Mouse (Mus musculus) spleen, adult 2 months (tissue): ENCODE data around the gene Uhrf1bp1. TPM values are rescaled to one million over a fixed set of nuclear protein-coding genes. Genes with fewer than 3 reads are reported as not detected.

Source experiments
- DNase-seq, 2 experiments: peaks; one replicate each; pipeline versions ENCODE4 v3.0.0 to v3.0.0-alpha.2; 2012 to 2021; ENCODE audit warnings: low spot score in 2 of 2, low read depth in 1 of 2
- H3K27ac ChIP-seq: fragments of 200-500 bp; 2 replicates; pipeline ENCODE4 v1.5.1; 2012; ENCODE audit warnings: low read length, inconsistent platforms; ENCODE audit not compliant: insufficient read depth
- H3K27me3 ChIP-seq: fragments of 200-500 bp; 2 replicates; pipeline ENCODE4 v1.6.1; 2012; ENCODE audit warnings: mild to moderate bottlenecking, moderate library complexity, low read length, inconsistent platforms; ENCODE audit not compliant: control insufficient read depth, insufficient read depth
- H3K36me3 ChIP-seq: fragments of 200-500 bp; 2 replicates; pipeline ENCODE4 v1.6.1; 2012; ENCODE audit warnings: mild to moderate bottlenecking, low read length, inconsistent platforms; ENCODE audit not compliant: control insufficient read depth, insufficient read depth
- H3K4me1 ChIP-seq: fragments of 200-500 bp; 2 replicates; pipeline ENCODE4 v1.6.1; 2011; ENCODE audit warnings: inconsistent platforms; ENCODE audit not compliant: control insufficient read depth, insufficient read depth, insufficient read length
- H3K4me3 ChIP-seq: fragments of 200-500 bp; 2 replicates; pipeline ENCODE4 v1.5.1; 2011; ENCODE audit warnings: mild to moderate bottlenecking, inconsistent platforms; ENCODE audit not compliant: insufficient read depth, insufficient read length; ENCODE audit errors: extremely low read depth
- CTCF ChIP-seq: fragments of 200-500 bp; IDR thresholded peaks from 2 replicates; pipeline ENCODE4 v1.5.1; 2011; ENCODE audit warnings: mild to moderate bottlenecking, inconsistent platforms; ENCODE audit not compliant: insufficient read depth, insufficient read length, insufficient replicate concordance; ENCODE audit errors: extremely low read depth
- POLR2A ChIP-seq: fragments of 200-500 bp; IDR thresholded peaks from 2 replicates; pipeline ENCODE4 v1.6.1; 2011; ENCODE audit warnings: low read depth, low read length, inconsistent platforms
- WGBS: fragments of 180-500 bp; shearing (Covaris S2); methylation state at CpG from one replicate; pipeline ENCODE4 v1.1.7; 2018; 5-methylcytosine and 5-hydroxymethylcytosine counted together
- polyA plus RNA-seq: library from polyadenylated mRNA; depleted of rRNA; stranded (reverse); fragments of >200 nt; gene quantifications from 2 replicates; pipeline ENCODE4 v1.2.3, GENCODE M21; 2012

Uhrf1bp1 gene
- polyA plus RNA-seq, 1 experiment, result 2.5 TPM

DNA sequence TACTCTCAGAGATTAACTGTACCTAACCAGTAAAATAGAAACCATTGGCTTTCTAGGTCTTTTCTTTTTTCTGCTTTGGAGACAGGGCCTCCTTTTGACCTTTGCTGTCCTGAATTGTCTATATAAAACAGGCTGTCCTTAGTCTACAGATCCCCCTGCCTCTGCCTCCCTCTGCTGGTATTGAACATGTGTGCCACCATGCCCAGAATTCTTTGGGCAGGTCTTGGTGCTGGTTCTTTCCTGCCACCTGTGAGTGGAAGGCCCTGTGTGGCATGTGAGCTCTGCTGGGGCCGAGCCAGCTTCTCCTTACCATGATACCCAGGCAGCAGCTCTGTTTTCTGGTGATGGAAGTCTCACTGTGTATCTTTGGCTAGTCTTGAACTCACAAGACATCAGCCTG, 7.9 kb upstream of the Uhrf1bp1 start:
- no peak overlapping the region for H3K4me3 ChIP-seq
- DNase-seq, result no peak
- WGBS, result 92% methylated on average over 1 of the region's 1 CpGs
- H3K36me3 ChIP-seq, result peaks cover 35% of the 10 kb centered on the region
- H3K27me3 ChIP-seq, result no peaks in the 10 kb centered on the region
- no peaks in the 10 kb centered on the region for H3K4me1 ChIP-seq
- TF ChIP-seq POLR2A (no peak), CTCF (no peak)
- no peak overlapping the region for H3K27ac ChIP-seq

- Histone ChIP-seq H3K4me3 (no peak overlapping the region), H3K27ac (no peak overlapping the region), H3K27me3 (no peaks in the 10 kb centered on the region), H3K36me3 (peaks cover 24% of the 10 kb centered on the region), H3K4me1 (no peaks in the 10 kb centered on the region)
- DNase-seq, result no peak
- 30% methylated on average over 3 of the region's 3 CpGs for WGBS
- TF ChIP-seq CTCF (no peak), POLR2A (no peak)
Observed at GRCm38 (mm10) chr17:27851076-27851475, 5.2 kb upstream of the Uhrf1bp1 start.

DNA sequence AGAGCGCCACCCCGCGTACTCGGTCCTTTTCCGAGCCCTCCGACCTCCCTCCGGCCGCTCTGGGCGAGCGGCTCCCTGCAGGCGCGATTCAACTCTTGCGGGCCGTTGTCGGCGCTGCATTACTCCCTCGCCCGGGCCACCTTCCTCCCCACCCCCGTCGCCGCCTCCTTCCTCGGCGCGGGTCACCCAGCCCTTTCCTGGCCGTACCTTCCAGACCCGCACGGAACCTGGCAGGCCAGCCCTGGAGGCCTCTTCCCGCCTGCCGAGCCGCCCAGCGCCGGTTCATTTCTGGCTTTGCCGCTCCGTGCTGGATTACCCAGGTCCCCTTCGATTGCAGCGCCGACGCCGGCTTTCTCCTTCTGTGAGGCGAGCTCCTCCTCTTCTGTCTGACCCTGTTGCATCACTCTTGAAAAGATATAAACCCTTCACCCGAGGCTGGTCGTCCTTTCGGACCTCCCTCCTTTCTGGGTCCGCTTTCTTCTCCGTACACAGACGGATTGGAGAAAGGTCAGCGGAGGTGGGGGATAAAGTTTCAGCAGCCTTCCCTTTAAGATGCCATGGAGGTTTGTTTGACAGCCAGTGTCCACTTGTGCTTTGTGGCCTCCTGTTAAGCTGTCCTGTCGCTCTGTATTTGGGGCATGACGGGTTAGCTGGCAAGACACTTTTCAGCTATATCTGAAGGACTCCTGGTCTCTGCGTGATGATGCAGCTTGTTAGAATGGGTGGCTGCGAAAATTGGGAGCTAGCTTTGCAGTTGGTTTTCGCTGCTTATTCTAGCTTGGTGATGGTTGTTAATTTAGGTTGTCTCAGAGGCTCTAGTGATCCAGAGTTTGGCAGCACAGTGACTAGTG, 782 bp downstream of the Uhrf1bp1 start:
- Histone ChIP-seq H3K27ac (no peak overlapping the region; the same call in 1 of the 2 replicates), H3K4me1 (no peaks in the 10 kb centered on the region; the same call in 1 of the 2 replicates), H3K4me3 (peak overlapping the region; percentile 91), H3K36me3 (peaks cover 1% of the 10 kb centered on the region; the same call in 1 of the 2 replicates), H3K27me3 (peaks cover 8% of the 10 kb centered on the region)
- DNase-seq, result peak in 1 of 2 experiments; percentile 16
- TF ChIP-seq CTCF (no peak), POLR2A (no peak)
- 3% methylated on average over 52 of the region's 52 CpGs for WGBS

- no peak overlapping the region for H3K27ac ChIP-seq
- no peaks in the 10 kb centered on the region; the same call in 1 of the 2 replicates for H3K36me3 ChIP-seq
- DNase-seq, result no peak
- no peak for TF ChIP-seq CTCF
- no peak for TF ChIP-seq POLR2A
- H3K4me3 ChIP-seq, result no peak overlapping the region
- 42% methylated on average over 11 of the region's 11 CpGs for WGBS
- peaks cover 8% of the 10 kb centered on the region for H3K27me3 ChIP-seq
- H3K4me1 ChIP-seq, result no peaks in the 10 kb centered on the region; the same call in 1 of the 2 replicates
Observed at GRCm38 (mm10) chr17:27857649-27858475, 1.6 kb downstream of the Uhrf1bp1 start.

- Histone ChIP-seq H3K27me3 (peaks cover 8% of the 10 kb centered on the region), H3K4me3 (no peak overlapping the region)
- WGBS, result 93% methylated on average over 2 of the region's 2 CpGs
Observed at GRCm38 (mm10) chr17:27859131-27859530, 2.9 kb downstream of the Uhrf1bp1 start.

DNA sequence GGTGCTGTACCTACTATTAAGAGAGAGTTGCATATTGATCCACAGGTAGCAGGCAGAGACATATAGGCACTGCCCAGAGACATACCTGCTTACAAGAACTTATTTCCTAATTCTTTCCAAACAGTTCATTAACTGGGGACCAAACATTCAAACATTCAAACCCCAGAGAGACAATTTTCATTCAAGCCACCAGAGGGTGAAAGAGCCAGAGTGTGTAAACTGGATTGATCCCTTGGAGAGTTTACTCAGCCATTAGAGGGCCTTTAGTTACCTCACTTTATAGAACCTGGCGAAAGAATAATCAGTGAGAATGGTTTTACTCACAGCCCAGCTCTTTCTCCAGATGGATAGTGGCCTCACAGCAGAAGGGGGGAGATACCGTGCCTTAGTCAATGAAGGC, 9.2 kb downstream of the Uhrf1bp1 start:
- no peak overlapping the region for H3K27ac ChIP-seq
- no peak for DNase-seq
- no peaks in the 10 kb centered on the region for H3K36me3 ChIP-seq
- no peaks in the 10 kb centered on the region for H3K27me3 ChIP-seq
- TF ChIP-seq CTCF (no peak), POLR2A (no peak)
- WGBS, result 90% methylated on average over 2 of the region's 2 CpGs
- H3K4me3 ChIP-seq, result no peak overlapping the region
- H3K4me1 ChIP-seq, result no peaks in the 10 kb centered on the region

More at GRCm38 (mm10) chr17:27859131-27859530, 2.9 kb downstream of the Uhrf1bp1 start:
- DNase-seq, result no peak
- TF ChIP-seq POLR2A, result no peak
- TF ChIP-seq CTCF, result no peak
- Histone ChIP-seq H3K4me1 (no peaks in the 10 kb centered on the region; the same call in 1 of the 2 replicates), H3K27ac (no peak overlapping the region), H3K36me3 (no peaks in the 10 kb centered on the region)

DNA sequence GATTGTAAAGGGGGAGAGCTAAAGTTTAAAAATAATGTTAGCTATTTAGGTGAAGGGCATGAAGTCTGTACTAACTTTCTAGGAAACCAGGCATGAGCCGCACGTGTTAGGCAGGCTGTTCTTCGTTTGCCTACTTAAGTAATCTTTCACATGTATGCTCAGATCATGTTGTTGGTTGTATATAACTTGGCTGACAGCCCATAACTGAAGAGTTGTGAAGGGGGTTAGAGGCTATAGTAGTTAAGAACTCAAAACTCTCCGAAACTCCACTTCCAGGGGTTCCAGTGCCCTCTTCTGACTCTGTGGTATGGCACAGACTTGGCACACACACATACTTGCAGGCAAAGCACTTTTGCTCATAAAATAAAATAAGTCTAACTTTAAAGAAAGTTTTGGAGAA, 10.5 kb downstream of the Uhrf1bp1 start:
- no peak overlapping the region for H3K4me3 ChIP-seq
- no peaks in the 10 kb centered on the region for H3K4me1 ChIP-seq
- H3K36me3 ChIP-seq, result no peaks in the 10 kb centered on the region
- WGBS, result 86% methylated on average over 4 of the region's 4 CpGs
- H3K27me3 ChIP-seq, result no peaks in the 10 kb centered on the region
- DNase-seq, result no peak
- TF ChIP-seq POLR2A, result no peak
- no peak overlapping the region for H3K27ac ChIP-seq
